Mouse (Mus musculus) layer of hippocampus, adult 2 months (tissue): Measurements from ENCODE around the gene Col6a5. TPM values are rescaled to one million over a fixed set of nuclear protein-coding genes. Genes with fewer than 3 reads are reported as not detected.

Experiments
- DNase-seq, 2 experiments: peaks; one replicate each; pipeline ENCODE4 v3.0.0; 2022; ENCODE audit warnings: low spot score in 2 of 2
- H3K27ac ChIP-seq: fragments of 200-600 bp; 2 replicates; pipeline ENCODE4 v1.8.1; 2022
- H3K4me3 ChIP-seq: fragments of 200-600 bp; 2 replicates; pipeline ENCODE4 v1.8.1; 2022; ENCODE audit warnings: mild to moderate bottlenecking
- CTCF ChIP-seq: fragments of 200-600 bp; conservative IDR thresholded peaks from 2 replicates; pipeline ENCODE4 v1.8.1; 2022; ENCODE audit warnings: antibody characterized with exemption, mild to moderate bottlenecking, moderate library complexity
- total RNA-seq, 2 experiments: library from RNA; stranded (reverse); gene quantifications; 2 replicates each; pipeline ENCODE4 v1.2.3; 2021

Col6a5 gene
- total RNA-seq, 2 experiments from 2014 or later: 0.39 to 0.64 TPM

GRCm38 (mm10) chr9:105959116-105959515 lies 1.3 kb downstream of the Col6a5 start:
- no peak for DNase-seq
- TF ChIP-seq CTCF: no peak
- Histone ChIP-seq H3K27ac (no peak overlapping the region), H3K4me3 (no peak overlapping the region)

GRCm38 (mm10) chr9:105949755-105950154 lies 10.7 kb downstream of the Col6a5 start:
- Histone ChIP-seq H3K27ac (no peak overlapping the region), H3K4me3 (no peak overlapping the region)
- 0 out of 2 replicates have a peak, but pooled peaks have one; percentile 13 for TF ChIP-seq CTCF
- DNase-seq: peak in 1 of 2 experiments; percentile 19

GRCm38 (mm10) chr9:105947577-105947976 lies 12.9 kb downstream of the Col6a5 start:
- TF ChIP-seq CTCF: no peak
- DNase-seq: peak; percentile 53 to 73
- Histone ChIP-seq H3K27ac (peak overlapping the region; percentile 72), H3K4me3 (no peak overlapping the region)

GRCm38 (mm10) chr9:105933816-105934215 lies 26.6 kb downstream of the Col6a5 start:
- Histone ChIP-seq H3K27ac (no peak overlapping the region), H3K4me3 (no peak overlapping the region)
- TF ChIP-seq CTCF: no peak
- no peak for DNase-seq

GRCm38 (mm10) chr9:105929287-105929686 lies 31.2 kb downstream of the Col6a5 start:
- no peak for TF ChIP-seq CTCF
- DNase-seq: no peak
- no peak overlapping the region for H3K27ac ChIP-seq
- H3K4me3 ChIP-seq: no peak overlapping the region

GRCm38 (mm10) chr9:105928406-105929071 lies 31.9 kb downstream of the Col6a5 start:
- Histone ChIP-seq H3K4me3 (no peak overlapping the region), H3K27ac (no peak overlapping the region; the same call in 1 of the 2 replicates)
- no peak for TF ChIP-seq CTCF
- no peak for DNase-seq

- no peak for DNase-seq
- no peak overlapping the region for H3K4me3 ChIP-seq
- H3K27ac ChIP-seq: no peak overlapping the region
- no peak for TF ChIP-seq CTCF
Measured at GRCm38 (mm10) chr9:105923659-105924058, 36.8 kb downstream of the Col6a5 start.

GRCm38 (mm10) chr9:105915186-105915585 lies 45.3 kb downstream of the Col6a5 start:
- H3K4me3 ChIP-seq: no peak overlapping the region
- no peak overlapping the region for H3K27ac ChIP-seq
- no peak for DNase-seq
- TF ChIP-seq CTCF: no peak

- TF ChIP-seq CTCF: no peak
- H3K27ac ChIP-seq: no peak overlapping the region
Measured at GRCm38 (mm10) chr9:105910166-105910565, 50.3 kb downstream of the Col6a5 start.

GRCm38 (mm10) chr9:105909352-105909751 lies 51.1 kb downstream of the Col6a5 start:
- Histone ChIP-seq H3K4me3 (no peak overlapping the region), H3K27ac (no peak overlapping the region)
- DNase-seq: no peak
- no peak for TF ChIP-seq CTCF

More at GRCm38 (mm10) chr9:105910166-105910565, 50.3 kb downstream of the Col6a5 start:
- peak in 1 of 2 experiments; percentile 17 for DNase-seq
- H3K4me3 ChIP-seq: no peak overlapping the region

GRCm38 (mm10) chr9:105907411-105907810 lies 53.0 kb downstream of the Col6a5 start:
- no peak for TF ChIP-seq CTCF
- no peak for DNase-seq
- no peak overlapping the region for H3K4me3 ChIP-seq
- H3K27ac ChIP-seq: no peak overlapping the region

GRCm38 (mm10) chr9:105887521-105887920 lies 72.9 kb downstream of the Col6a5 start:
- no peak overlapping the region for H3K27ac ChIP-seq
- TF ChIP-seq CTCF: no peak
- DNase-seq: peak in 1 of 2 experiments; percentile 5
- no peak overlapping the region for H3K4me3 ChIP-seq

- DNase-seq: peak; percentile 8 to 27
- TF ChIP-seq CTCF: no peak
- H3K27ac ChIP-seq: no peak overlapping the region
Measured at GRCm38 (mm10) chr9:105884656-105885430, 75.6 kb downstream of the Col6a5 start.

More at GRCm38 (mm10) chr9:105884656-105885430, 75.6 kb downstream of the Col6a5 start:
- no peak overlapping the region for H3K4me3 ChIP-seq
